Mouse (Mus musculus) spleen, embryonic (tissue): Measurements from ENCODE around the gene Znrf4.

Experiments used
- CTCF ChIA-PET: fragments of 350-600 bp; sonication (Branson Sonifier 250); formaldehyde crosslinking; loops from one replicate; lab custom pipeline; 2022; lab: Charles Lee

Gene Znrf4

GRCm38 (mm10) chr17:56470001-56470436 is 42.2 kb downstream of the Znrf4 start:
- CTCF ChIA-PET: interaction anchor here (0.6 kb wide), 2 partner anchors 47 to 271 kb away, joined by 3 to 4 read pairs; no protein-coding TSS in a partner anchor

DNA sequence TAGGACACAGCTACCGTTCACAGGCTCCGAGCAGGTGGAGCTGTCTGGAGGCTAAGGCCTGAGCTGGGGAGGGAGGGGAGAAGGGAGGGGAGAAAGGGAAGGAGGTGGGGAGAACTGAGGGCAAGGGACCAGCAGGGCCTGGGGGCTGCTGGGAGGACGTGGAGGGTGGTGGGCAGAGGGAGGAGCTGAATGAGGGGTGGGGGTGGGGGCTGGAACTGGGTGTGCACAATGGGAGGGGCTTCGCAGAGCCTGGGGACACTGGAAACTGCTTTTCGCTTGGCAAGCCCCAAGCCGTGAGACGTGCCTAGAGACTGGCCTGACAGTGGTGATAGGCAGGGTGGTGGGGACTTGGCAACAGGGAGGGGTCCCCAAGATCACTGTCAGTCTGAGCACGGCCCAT is 43.0 kb downstream of the Znrf4 start:
- CTCF ChIA-PET: interaction anchor here (0.6 kb wide), 1 partner anchor 270 kb away, joined by 3 read pairs; no protein-coding TSS in a partner anchor

GRCm38 (mm10) chr17:56468870-56469269 is 43.4 kb downstream of the Znrf4 start:
- CTCF ChIA-PET: no interaction called here

- CTCF ChIA-PET: no interaction called here
These were observed 43.9 kb downstream of the Znrf4 start for GRCm38 (mm10) chr17:56468380-56468779.

DNA sequence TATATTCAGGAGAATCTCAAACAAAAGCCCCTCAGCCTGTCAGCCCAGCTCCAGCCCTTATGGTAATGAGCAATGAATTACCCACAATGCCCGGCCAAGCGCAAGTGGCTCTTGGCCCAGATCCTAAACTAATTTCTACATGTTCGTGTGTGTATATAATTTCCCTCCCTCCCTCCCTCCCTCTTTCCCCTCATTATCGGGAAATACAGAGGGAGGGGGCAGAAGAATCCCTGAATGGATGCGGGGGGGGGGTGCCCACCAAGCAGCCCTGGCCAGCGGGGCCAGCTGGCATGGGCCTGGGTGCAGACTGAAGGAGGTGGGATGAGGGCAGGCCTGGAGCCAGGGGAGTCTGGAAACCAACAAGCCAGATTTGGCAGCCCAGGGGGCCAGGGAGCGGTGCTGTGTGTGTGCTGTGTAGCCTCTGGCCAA is 44.8 kb downstream of the Znrf4 start:
- CTCF ChIA-PET: interaction anchor here (1.5 kb wide), 1 partner anchor 11 kb away, joined by 4 read pairs; no protein-coding TSS in a partner anchor

DNA sequence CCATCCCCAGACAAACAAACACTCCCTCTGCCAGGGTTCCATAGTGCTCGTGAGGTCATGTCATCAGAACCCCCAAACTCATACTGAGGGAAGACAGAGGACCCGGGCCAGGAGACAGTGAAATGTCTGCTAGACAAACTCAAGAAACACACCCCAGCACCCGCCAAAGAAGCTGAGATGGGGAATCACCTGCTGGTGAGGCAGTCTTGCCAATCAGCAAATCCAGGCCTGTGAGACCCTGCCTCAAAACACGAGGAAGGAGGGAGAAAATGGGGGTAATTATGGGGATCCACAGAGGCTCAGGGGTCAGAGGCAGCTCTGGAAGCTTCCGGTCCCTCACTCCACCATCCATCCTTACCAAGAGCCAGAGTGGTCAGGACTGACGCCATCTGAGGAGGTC is 45.5 kb downstream of the Znrf4 start:
- CTCF ChIA-PET: interaction anchor here (1.5 kb wide), 1 partner anchor 12 kb away, joined by 4 read pairs; no protein-coding TSS in a partner anchor

- CTCF ChIA-PET: no interaction called here
These were observed 47.4 kb downstream of the Znrf4 start for GRCm38 (mm10) chr17:56464817-56465216.

DNA sequence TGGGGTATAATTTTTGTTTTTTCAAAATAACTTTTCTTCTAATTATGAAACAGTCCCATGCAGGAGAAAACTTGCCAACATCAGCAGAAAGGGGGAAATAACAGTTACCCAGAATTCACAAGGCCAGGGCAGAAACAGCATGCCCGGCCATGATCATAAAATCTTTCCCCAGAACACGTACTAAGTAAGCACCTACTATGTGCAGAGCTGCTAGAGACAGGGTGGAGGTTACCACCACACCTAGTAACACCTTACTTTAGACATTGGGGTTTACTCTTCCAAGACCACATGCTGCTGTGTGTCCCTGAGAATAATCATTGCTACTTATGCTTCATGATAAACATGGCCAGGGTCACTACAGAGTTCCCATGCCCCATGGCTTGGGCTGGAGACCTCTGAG is 47.9 kb downstream of the Znrf4 start:
- CTCF ChIA-PET: no interaction called here

DNA sequence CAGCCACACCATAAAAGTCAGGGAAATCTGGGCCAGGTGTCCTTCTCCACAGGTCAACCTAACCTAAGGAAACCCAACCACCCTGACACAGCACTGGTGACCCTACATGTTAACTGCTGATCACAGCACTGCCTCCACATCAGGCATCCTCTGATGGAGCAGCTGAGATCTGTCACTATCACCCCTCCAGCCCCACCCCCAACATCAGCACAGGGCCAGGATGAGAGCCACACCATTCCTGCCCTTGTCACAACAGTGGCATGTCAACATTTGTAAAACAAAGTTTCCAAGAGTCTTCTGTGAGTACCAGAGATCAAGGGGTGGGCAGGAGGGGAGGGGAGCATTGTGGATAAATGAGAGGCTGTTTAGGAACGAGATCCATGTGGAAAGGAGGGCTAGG is 48.7 kb downstream of the Znrf4 start:
- CTCF ChIA-PET: no interaction called here

DNA sequence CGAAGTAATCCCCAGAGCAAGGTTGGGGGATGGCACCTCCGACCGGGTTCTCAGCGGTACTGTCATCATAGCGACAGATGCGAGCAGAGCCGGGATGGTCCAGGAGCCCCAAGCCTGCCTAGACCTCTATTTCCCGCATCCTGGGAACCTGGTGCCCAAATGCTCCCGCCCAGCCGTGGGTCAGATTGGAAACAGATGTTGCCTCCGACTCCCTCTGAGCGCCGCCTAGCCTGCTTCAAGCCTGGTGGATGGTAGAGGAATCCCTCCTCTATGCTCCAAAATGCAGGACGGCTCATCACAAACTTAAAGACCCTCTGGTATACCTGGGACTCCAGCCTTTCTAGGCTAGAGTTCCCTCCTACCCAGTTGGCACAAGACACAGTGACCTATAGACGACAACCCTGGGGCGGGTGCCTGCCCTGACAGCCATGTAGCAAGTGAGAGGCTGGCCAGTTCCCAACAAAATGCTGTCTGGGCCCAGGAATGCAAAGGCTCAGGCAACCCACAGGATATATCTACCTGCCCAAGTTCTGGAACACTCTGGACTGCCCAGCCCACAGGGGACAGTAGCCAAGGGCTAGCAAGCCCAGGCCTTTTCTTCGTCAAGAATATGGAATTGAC is 49.3 kb downstream of the Znrf4 start:
- CTCF ChIA-PET: interaction anchor here (0.6 kb wide), 1 partner anchor 262 kb away, joined by 7 read pairs; no protein-coding TSS in a partner anchor

- CTCF ChIA-PET: interaction anchor here (0.6 kb wide), 1 partner anchor 261 kb away, joined by 7 read pairs; no protein-coding TSS in a partner anchor
These were observed 50.2 kb downstream of the Znrf4 start for GRCm38 (mm10) chr17:56461771-56462743.
